Mouse (Mus musculus) midbrain, embryonic 10.5 days (tissue): Measurements from ENCODE around the gene Nabp2. TPM values are rescaled to one million over a fixed set of nuclear protein-coding genes. Genes with fewer than 3 reads are reported as not detected.

ENCODE experiments used
- DNase-seq: peaks from one replicate; pipeline ENCODE4 v3.0.0-alpha.2; 2017; ENCODE audit warnings: low spot score
- H3K27ac ChIP-seq: fragments of 300-500 bp; sonication (generic); replicated peaks from 2 replicates; pipeline ENCODE4 v1.5.1; 2016; ENCODE audit warnings: mild to moderate bottlenecking
- H3K27me3 ChIP-seq: fragments of 300-500 bp; sonication (generic); 2 replicates; pipeline ENCODE4 v1.6.1; 2016; ENCODE audit warnings: low read depth, mild to moderate bottlenecking; ENCODE audit not compliant: poor library complexity, severe bottlenecking
- H3K36me3 ChIP-seq: fragments of 300-500 bp; sonication (generic); 2 replicates; pipeline ENCODE4 v1.6.1; 2016; ENCODE audit warnings: mild to moderate bottlenecking, moderate library complexity
- H3K4me1 ChIP-seq: fragments of 300-500 bp; sonication (generic); 2 replicates; pipeline ENCODE4 v1.6.1; 2016
- H3K4me3 ChIP-seq: fragments of 300-500 bp; sonication (generic); 2 replicates; pipeline ENCODE4 v1.5.1; 2016; ENCODE audit warnings: mild to moderate bottlenecking, moderate library complexity
- H3K9me3 ChIP-seq: fragments of 300-500 bp; sonication (generic); replicated peaks from 2 replicates; pipeline ENCODE4 v1.6.1; 2016; ENCODE audit warnings: mild to moderate bottlenecking
- whole genome bisulfite sequencing: fragments of 180-500 bp; shearing (Covaris S2); methylation state at CpG from one replicate; pipeline ENCODE4 v1.1.7; 2016; 5-methylcytosine and 5-hydroxymethylcytosine counted together
- polyA plus RNA-seq: library from polyadenylated mRNA; unstranded; fragments of >200 nt; fragmentation: Nextera tagmentation; extraction: Ambion mirVana; gene quantifications from 2 replicates; pipeline ENCODE4 v1.2.1, GENCODE M21; 2016

Nabp2 gene
- polyA plus RNA-seq, 1 experiment from 2014 or later, result 149 TPM

DNA sequence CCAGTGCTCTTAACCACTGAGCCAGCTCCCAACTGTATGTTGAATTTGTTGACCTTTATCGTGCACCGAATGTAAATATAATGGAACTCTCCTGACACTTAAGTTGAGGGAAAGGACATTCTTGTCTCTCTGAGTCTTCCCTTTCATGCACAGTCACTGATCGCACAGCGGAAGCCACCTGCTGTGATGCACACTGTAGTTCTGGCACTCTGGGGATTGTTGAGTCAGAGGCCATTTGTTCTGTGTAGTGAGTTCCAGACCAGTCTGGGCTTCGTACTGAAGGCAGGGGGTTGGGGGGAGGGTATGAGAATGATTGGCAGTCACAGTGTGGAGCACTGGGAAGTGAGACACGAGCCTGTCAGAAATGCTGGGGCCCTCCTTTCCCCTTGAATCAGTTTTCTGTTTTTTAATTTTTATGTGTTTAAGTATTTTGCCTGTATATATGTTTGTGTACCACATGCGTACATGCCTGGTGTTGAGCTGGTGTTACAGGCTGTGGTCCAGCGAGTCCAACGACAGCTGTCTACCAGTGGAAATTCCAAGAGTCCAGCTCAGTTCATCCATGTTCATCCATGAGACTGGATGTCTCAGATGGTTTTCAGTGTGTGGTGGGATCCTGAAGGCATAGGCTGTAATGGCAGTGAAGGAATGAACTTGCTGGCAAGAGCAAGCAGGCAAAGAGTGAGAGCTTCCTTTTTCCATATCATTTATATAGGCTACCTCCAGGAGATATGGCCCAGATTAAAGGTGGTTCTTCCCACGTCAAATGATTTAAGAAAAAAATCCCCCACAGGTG lies 30.2 kb upstream of the Nabp2 start:
- no peaks in the 10 kb centered on the region for H3K4me1 ChIP-seq
- no peak overlapping the region for H3K4me3 ChIP-seq
- no peaks in the 10 kb centered on the region for H3K27me3 ChIP-seq
- WGBS, result 92% methylated on average over 10 of the region's 10 CpGs
- peaks cover 58% of the 10 kb centered on the region for H3K36me3 ChIP-seq
- DNase-seq, result no peak
- H3K9me3 ChIP-seq, result no peaks in the 10 kb centered on the region
- H3K27ac ChIP-seq, result no peak overlapping the region

DNA sequence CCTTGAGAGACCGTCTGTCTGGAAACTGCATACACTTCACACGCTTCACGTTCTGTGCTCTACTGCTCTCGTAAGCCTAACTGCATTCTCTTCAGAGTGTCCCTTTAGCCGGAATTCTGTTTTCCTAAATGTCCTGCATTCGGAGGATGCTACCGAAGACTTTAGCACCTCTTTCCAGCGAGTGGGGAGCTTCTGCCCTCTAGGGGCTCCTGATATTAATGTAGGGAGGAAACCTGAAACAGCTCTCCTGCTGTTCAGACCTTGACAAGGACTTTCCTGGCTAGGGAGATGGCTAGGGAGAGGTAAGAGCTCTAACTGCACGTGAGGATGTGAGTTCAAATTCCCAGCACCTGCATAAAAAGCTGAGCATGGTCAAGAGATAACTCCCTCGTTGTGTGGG lies 29.1 kb upstream of the Nabp2 start:
- no peak overlapping the region for H3K4me3 ChIP-seq
- no peak overlapping the region for H3K27ac ChIP-seq
- no peak for DNase-seq
- H3K4me1 ChIP-seq, result no peaks in the 10 kb centered on the region
- H3K9me3 ChIP-seq, result no peaks in the 10 kb centered on the region
- 70% methylated on average over 10 of the region's 10 CpGs for WGBS
- peaks cover 70% of the 10 kb centered on the region for H3K36me3 ChIP-seq
- H3K27me3 ChIP-seq, result no peaks in the 10 kb centered on the region

GRCm38 (mm10) chr10:128438675-128439279 lies 27.5 kb upstream of the Nabp2 start:
- Histone ChIP-seq H3K36me3 (peaks cover 85% of the 10 kb centered on the region), H3K9me3 (no peaks in the 10 kb centered on the region), H3K27me3 (no peaks in the 10 kb centered on the region), H3K4me1 (no peaks in the 10 kb centered on the region), H3K4me3 (no peak overlapping the region), H3K27ac (no peak overlapping the region)
- DNase-seq, result no peak
- WGBS, result 81% methylated on average over 10 of the region's 10 CpGs

DNA sequence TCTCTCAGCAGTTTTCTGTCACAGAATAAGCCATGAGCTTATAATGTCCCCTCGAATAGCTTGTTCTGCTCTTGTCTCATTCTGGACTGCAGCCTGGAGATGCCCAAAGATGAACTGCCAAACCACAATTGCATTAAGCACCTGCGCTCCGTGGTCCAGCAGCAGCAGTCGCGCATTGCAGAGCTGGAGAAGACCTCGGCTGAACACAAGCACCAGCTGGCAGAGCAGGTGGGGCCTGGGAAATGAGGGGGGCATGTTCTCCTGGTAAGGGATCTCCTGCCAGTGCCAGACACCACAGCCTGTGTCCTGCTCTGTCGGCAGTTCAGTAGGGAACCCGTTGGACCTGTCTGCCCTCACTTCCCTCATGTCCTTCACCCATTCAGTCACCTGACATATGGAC lies 25.1 kb upstream of the Nabp2 start:
- DNase-seq, result no peak
- no peaks in the 10 kb centered on the region for H3K9me3 ChIP-seq
- no peaks in the 10 kb centered on the region for H3K27me3 ChIP-seq
- H3K4me3 ChIP-seq, result no peak overlapping the region
- H3K27ac ChIP-seq, result no peak overlapping the region
- no peaks in the 10 kb centered on the region for H3K4me1 ChIP-seq
- peaks cover 95% of the 10 kb centered on the region for H3K36me3 ChIP-seq
- 98% methylated on average over 8 of the region's 8 CpGs for WGBS

GRCm38 (mm10) chr10:128435873-128436272 lies 24.6 kb upstream of the Nabp2 start:
- no peaks in the 10 kb centered on the region for H3K4me1 ChIP-seq
- no peaks in the 10 kb centered on the region for H3K9me3 ChIP-seq
- no peaks in the 10 kb centered on the region for H3K27me3 ChIP-seq
- 88% methylated on average over 5 of the region's 5 CpGs for WGBS
- no peak overlapping the region for H3K4me3 ChIP-seq
- H3K27ac ChIP-seq, result no peak overlapping the region
- peaks cover 95% of the 10 kb centered on the region for H3K36me3 ChIP-seq
- no peak for DNase-seq

DNA sequence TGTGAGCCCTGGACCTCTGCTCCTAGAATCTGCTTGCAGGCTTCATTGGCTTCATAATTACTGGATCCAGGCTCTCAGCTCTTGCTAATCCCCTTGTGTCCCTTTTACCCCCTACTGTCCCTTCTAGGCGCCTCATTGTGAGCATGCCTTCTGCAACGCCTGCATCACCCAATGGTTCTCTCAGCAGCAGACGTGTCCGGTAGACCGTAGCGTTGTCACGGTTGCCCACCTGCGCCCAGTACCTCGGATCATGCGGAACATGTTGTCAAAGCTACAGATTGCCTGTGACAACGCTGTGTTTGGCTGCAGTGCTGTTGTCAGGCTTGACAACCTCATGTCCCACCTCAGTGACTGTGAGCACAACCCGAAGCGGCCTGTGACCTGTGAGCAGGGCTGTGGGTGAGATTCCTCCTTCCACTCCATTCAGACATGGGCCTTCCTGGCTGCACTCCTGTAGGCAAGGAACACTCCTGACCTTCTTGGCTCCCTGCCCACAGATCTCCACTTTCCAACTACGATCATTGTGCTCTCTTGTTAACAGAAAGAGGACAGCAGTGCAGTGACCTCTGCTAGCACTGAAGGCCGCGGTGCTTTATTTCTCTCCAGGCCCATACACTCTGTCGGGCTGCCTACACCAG lies 24.0 kb upstream of the Nabp2 start:
- H3K9me3 ChIP-seq, result no peaks in the 10 kb centered on the region
- DNase-seq, result no peak
- no peaks in the 10 kb centered on the region for H3K4me1 ChIP-seq
- H3K36me3 ChIP-seq, result peaks cover 95% of the 10 kb centered on the region
- no peaks in the 10 kb centered on the region for H3K27me3 ChIP-seq
- 82% methylated on average over 17 of the region's 17 CpGs for WGBS
- no peak overlapping the region for H3K4me3 ChIP-seq
- H3K27ac ChIP-seq, result no peak overlapping the region

DNA sequence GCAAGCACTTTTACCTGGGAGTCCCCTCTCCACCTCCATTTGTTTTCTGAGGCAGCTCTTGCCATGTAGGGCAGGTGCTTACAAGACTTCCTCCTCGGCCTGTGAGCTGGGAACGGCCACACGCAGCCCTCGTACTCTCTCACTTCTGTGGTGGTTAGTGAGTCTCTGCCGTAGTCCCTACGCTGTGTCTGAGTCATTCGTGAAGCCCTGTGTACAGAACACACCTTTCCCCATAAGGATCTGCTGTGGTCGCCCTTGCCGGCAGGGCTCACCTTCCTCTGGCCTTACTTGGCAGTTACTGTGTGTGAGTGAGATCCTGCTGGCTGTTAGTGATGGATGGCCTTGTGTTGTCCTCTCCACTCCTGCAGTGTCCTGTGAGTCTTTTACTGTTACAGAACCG lies 23.4 kb upstream of the Nabp2 start:
- no peak for DNase-seq
- Histone ChIP-seq H3K4me3 (no peak overlapping the region), H3K9me3 (no peaks in the 10 kb centered on the region), H3K36me3 (peaks cover 95% of the 10 kb centered on the region), H3K27ac (no peak overlapping the region), H3K4me1 (no peaks in the 10 kb centered on the region), H3K27me3 (no peaks in the 10 kb centered on the region)
- WGBS, result 91% methylated on average over 10 of the region's 10 CpGs

GRCm38 (mm10) chr10:128433417-128433816 lies 22.1 kb upstream of the Nabp2 start:
- Histone ChIP-seq H3K4me3 (no peak overlapping the region), H3K27ac (no peak overlapping the region), H3K4me1 (no peaks in the 10 kb centered on the region), H3K9me3 (no peaks in the 10 kb centered on the region), H3K36me3 (peaks cover 95% of the 10 kb centered on the region), H3K27me3 (no peaks in the 10 kb centered on the region)
- DNase-seq, result no peak
- 90% methylated on average over 2 of the region's 2 CpGs for WGBS

- H3K4me1 ChIP-seq, result no peaks in the 10 kb centered on the region
- H3K9me3 ChIP-seq, result no peaks in the 10 kb centered on the region
- H3K36me3 ChIP-seq, result peaks cover 88% of the 10 kb centered on the region
- H3K4me3 ChIP-seq, result no peak overlapping the region
- H3K27ac ChIP-seq, result no peak overlapping the region
- H3K27me3 ChIP-seq, result no peaks in the 10 kb centered on the region
- no peak for DNase-seq
- WGBS, result 89% methylated on average over 4 of the region's 4 CpGs
Observed at GRCm38 (mm10) chr10:128429454-128429853, 18.2 kb upstream of the Nabp2 start.

- Histone ChIP-seq H3K27ac (no peak overlapping the region), H3K27me3 (no peaks in the 10 kb centered on the region), H3K4me1 (no peaks in the 10 kb centered on the region), H3K4me3 (no peak overlapping the region), H3K36me3 (peaks cover 88% of the 10 kb centered on the region), H3K9me3 (no peaks in the 10 kb centered on the region)
- 94% methylated on average over 5 of the region's 5 CpGs for WGBS
- no peak for DNase-seq
Observed at GRCm38 (mm10) chr10:128429052-128429451, 17.8 kb upstream of the Nabp2 start.

GRCm38 (mm10) chr10:128425260-128425659 lies 14.0 kb upstream of the Nabp2 start:
- no peak overlapping the region for H3K4me3 ChIP-seq
- WGBS, result 92% methylated on average over 3 of the region's 3 CpGs
- no peak for DNase-seq
- peaks cover 94% of the 10 kb centered on the region for H3K36me3 ChIP-seq
- H3K4me1 ChIP-seq, result no peaks in the 10 kb centered on the region
- no peaks in the 10 kb centered on the region for H3K9me3 ChIP-seq
- H3K27ac ChIP-seq, result no peak overlapping the region
- no peaks in the 10 kb centered on the region for H3K27me3 ChIP-seq

GRCm38 (mm10) chr10:128424604-128425003 lies 13.3 kb upstream of the Nabp2 start:
- Histone ChIP-seq H3K27ac (no peak overlapping the region), H3K4me1 (no peaks in the 10 kb centered on the region), H3K36me3 (peaks cover 94% of the 10 kb centered on the region), H3K27me3 (no peaks in the 10 kb centered on the region), H3K9me3 (no peaks in the 10 kb centered on the region), H3K4me3 (no peak overlapping the region)
- WGBS, result 80% methylated on average over 7 of the region's 7 CpGs
- DNase-seq, result no peak

DNA sequence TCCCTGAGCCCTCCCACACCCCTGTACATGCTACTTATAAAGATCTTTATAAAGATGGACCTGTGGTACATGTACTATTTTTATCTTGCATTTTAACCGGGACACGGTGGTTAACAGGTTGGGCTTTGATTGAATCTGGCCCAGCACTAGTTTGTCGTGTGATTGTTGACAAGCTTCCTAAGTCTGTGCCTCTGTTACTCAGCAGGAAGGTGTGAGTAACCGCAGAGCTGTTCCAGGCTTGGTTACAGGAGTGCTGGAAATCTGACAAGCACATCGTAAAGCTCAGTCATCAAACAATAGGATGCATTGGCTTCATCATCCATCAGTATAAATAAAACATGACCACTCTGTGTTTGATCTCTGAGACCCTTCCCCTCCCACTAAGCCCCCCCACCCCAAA lies 11.1 kb upstream of the Nabp2 start:
- Histone ChIP-seq H3K4me1 (no peaks in the 10 kb centered on the region), H3K36me3 (peaks cover 97% of the 10 kb centered on the region), H3K27ac (no peak overlapping the region), H3K4me3 (no peak overlapping the region), H3K27me3 (no peaks in the 10 kb centered on the region), H3K9me3 (no peaks in the 10 kb centered on the region)
- WGBS, result 94% methylated on average over 5 of the region's 5 CpGs
- no peak for DNase-seq
